Mouse (Mus musculus) mature B cell (primary cell): Measurements from ENCODE around the gene Fubp1.
"Not testable (repeated sequence)": the region's sequence is repeated elsewhere in the genome, so short reads cannot be mapped to it uniquely, and the experiment has no call there.

Experiments used
- in situ Hi-C: fragments of 300-500 bp; cut with MboI; formaldehyde crosslinking; loops from 2 replicates; pipeline ENCODE4 v1.14.3; 2019

Fubp1 gene

DNA sequence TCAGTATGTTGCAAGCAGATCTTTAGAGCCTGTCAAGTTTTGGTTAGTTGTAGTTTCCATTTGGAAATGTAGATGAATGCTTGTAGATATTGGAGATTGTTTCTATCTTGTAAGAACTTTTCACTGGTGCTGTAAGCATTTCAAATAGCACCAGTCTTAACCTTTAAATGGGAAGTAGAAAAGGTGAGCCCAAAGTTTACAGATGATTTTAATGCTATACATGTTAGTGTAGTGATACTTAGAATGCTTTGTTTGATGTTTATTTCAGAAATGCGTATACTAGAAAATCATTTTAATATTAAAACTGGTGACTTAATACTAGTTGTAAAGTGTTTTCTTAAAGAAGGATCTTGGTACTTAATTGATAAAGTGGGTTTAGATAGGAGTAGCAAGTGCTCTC, 25.6 kb downstream of the Fubp1 start:
- in situ Hi-C loops = no loop called here

DNA sequence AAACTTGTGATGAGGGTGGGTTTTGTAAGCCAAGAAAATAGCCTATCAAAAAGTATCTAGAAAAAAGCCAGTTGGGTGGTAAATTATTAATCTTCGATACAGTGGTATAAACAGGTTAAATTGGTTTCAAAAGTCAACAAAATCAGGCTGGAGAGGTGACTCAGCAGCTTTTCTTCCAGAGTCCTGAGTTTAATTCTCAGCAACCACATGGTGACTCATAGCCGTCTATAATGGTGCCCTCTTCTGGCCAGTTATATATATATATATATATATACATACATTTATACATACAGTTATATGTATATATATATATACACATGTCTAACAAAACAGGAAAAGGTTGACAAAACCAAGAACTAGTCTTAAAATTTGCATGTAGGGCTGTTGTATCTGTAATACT, 28.6 kb downstream of the Fubp1 start:
- in situ Hi-C loops = no loop called here

DNA sequence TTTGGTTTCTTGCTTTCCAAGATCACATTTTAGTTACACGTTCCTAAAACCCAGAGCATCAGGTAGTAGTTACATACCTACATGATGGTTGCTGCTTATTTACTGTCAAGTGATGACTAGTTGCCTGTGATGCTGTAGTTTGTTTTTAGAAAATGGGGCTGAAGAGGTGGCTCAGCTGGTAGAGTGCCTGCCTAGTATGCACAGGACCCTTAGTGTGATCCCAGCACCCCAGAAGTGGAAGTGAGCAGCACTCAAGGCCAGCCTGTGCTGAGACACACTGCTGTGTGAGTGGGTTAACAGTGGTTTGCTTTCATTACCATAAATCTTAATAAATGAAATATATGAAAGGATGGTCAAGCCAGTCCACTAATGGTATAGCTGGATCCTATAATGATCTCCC, 29.4 kb downstream of the Fubp1 start:
- in situ Hi-C loops = no loop called here

DNA sequence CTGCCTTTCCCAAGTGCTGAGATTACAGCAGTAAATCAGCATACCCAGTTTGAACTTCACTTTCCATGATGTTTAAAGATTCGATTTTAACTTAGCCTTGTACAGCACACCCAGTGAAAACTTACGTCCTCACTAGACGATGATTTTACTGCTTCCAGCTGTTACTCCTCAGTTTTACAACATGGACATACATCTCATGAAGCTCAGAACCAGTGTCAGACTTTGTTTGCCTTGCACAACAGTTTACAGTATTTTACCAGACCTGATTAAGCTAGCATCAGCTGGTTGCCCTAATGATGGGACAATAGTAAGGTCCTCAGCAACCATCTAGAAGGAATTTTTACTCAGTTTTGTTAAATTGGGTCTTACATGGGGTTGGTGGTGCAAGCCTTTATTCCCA, 30.9 kb downstream of the Fubp1 start:
- in situ Hi-C loops = no loop called here

DNA sequence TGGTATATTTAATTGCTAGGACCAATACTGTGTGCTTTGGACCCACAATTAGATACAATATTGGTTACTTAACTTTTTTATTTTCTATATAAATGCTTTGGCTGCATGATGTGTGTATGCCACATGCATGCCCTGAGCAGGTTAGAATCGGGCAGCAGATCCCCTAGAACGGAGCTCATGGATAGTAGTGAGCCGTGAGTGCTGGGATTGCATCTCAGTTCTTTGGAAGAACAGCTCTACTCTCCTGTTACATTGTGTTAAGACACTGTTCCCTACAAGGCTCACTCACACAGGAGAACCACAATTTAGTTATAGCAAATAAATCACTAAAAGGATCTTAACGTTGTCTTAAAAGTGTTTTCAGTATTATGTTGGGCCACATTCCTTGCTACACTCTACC, 33.1 kb downstream of the Fubp1 start:
- in situ Hi-C loops = no loop called here

DNA sequence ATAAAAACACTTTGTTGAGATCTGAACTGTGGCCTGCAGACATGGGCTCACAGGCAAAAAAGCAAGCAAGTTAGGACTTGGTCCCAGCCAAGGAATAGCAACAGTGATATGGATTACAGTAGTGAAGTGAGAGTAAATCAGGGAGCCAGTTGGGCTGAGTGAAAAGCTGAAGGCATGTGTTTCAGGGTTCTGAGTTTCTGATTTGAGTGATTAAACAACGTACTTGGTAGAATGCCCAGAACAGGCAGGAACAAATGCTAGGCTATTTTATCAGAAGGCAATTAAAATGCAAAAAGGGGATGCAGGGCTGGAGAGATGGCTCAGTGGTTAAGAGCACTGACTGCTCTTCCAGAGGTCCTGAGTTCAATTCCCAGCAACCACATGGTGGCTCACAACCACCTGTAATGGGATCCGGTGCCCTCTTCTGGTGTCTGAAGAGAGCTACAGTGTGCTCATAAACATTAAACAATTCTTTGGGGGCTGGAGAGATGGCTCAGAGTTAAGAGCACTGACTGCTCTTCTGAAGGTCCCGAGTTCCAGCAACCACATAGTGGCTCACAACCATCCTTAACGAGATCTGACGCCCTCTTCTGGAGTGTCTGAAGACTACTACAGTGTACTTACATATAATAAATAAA, 35.2 kb downstream of the Fubp1 start:
- in situ Hi-C loops = no loop called here

DNA sequence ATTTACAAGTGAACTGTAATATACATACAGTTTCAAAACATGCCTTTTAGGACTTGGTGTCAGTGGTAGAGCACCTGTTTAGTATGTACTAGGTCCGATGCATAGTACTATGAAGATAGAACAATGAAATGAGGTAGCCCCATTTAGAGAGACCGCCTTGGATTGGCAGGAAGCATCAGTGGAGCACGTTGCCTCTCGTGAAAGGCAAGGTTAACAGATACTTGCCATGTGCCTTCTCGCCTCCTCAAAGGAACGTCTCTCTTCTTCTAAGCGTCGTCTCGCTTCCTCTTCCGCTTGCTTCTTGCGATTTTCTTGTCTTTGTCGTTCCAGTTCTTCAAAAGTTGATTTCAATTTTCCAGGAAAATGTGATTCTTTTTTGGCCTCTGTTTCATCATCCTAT, 37.5 kb downstream of the Fubp1 start:
- in situ Hi-C loops = no loop called here

DNA sequence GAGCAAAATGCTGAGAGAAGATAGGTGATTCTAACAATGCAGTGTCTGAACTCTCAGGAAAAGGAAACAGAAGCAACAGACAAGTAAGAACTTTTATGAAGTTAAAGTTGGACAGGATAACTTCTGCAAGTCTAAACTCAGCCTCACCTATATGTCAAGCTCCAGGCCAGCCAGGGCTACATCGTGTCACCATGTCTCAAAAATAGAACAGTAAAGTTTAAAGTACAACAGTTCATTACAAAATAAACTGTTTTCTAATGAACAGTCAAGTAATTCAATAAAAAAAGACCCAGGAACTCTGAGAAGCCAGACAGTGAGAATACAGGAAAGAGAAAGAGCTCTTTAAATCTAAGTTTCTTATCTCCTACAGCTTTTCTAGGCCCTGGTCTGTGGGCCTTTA, 40.3 kb downstream of the Fubp1 start:
- in situ Hi-C loops = no loop called here

DNA sequence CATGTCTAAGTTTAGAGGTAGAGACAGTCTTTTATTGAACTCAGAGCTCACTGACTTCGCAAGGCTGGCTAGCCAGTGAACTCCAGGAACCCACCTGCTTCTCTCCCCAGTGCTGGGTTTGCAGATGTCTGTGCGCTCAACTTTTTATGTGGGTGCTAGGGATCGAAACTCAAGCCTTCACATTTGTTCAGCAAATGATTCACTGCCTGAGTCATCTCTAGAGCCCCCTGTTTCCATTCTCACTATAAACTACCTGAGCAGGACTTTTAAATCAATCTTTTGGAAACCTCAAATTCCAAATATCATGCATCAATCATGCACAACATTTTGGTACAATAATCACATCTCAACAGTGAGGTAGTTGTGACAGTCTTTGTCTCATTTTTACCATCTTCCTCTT, 47.3 kb downstream of the Fubp1 start:
- in situ Hi-C loops = no loop called here

DNA sequence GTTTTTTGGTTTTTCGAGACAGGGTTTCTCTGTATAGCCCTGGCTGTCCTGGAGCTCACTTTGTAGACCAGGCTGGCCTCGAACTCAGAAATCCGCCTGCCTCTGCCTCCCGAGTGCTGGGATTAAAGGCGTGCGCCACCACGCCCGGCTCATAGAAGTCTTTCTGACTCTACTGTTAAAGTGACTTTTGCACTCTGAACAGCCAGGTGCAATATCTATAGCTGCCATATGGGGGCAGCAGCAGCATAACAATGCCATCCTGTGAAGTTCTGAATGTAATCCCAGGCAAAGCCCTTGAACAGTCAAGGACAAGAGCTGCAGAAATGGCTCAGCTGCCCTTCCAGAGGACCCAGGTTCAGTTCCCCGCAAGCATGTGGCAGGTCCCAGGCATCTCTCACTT, 49.2 kb downstream of the Fubp1 start:
- in situ Hi-C loops = not testable (repeated sequence)

DNA sequence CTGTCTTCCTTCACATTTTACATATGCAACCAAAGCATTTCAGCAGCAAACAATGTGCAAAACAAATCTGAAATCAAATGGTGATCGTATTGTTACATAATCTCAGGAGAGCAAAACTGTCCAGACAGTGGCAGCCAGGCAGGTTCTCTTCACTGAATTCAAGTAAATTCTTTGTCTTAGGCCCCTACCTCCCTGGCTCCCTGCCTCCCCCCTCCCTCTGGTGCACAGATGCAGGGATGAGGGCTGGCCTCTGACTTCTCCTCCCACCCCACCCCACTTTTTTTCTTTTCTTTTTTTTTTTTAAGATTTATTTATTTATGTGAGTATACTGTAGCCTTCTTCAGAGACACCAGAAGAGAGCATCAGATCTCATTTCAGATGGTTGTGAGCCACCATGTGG, 50.1 kb downstream of the Fubp1 start:
- in situ Hi-C loops = no loop called here

DNA sequence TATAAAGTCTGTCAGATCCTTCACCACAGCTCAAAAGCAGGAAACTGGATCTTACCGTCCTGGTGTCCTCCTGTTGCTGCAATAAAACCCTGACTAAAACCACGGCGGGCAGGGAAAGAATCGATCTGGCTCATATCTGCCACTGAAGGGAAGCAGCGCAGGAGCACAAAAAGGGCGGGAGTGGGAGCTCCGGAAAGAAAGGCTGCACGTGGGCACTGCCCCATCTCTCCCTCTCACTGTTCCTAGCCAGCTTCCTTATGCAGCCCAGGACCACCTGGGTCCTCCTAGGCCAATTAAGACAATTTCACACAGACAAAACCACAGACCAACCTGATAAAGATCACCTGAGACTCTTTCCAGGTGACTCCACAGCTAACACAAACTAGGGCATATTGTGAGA, 51.2 kb downstream of the Fubp1 start:
- in situ Hi-C loops = no loop called here

DNA sequence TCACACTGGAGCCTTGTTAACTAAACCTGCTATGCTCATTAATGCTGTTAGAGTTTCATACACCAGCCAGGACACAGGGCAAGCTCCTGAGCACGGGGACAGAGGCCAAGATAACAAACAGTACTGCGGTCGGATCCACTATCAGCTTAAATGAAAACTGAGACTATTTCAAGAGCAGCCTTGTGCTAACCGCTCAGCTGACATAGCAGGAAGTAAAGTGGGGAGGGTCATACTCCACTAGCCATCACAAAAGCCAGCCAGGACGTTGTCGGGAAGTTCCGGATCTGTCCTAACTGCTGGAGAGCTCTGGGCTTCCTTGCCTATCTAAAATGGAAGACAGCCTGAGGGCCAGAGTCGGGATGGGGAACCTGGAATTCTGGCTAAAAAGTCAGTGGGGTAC, 51.7 kb downstream of the Fubp1 start:
- in situ Hi-C loops = no loop called here

DNA sequence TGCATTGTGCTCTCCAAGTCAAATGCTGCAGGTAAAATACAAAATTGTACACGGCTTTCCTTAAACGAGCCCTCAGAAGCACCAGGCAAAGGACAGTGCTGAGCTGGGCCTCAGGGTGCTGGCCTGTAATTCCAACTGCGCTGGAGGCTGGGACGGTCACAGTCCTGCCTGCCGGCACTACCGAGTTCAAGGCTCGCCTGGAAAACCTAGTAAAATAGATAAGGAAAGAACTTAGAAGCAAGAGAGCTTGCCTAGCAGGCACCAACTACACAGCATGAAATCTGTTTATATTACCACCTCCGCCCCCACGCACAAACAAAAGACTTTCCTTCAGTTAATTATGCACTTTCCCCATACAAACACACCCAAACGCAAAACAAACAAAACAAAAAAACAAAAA, 54.2 kb downstream of the Fubp1 start:
- in situ Hi-C loops = no loop called here

DNA sequence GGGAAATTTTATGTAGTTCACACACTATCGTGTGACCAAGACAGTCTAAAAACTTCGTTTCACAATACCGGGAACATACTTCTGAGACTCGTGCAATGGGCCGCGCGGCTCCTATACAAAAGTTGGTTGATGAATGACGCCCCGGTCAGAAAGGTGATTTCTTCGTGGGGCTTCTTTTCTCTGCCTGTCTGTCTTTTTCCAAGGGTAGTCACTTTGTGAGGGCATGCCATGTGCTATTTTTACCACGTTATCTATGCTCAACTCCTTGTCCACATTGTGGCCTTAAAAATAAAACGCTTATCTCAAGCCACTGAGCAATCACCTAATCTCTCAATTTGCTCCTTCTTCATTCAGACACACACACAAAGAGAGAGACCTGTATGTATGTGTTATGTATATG, 54.6 kb downstream of the Fubp1 start:
- in situ Hi-C loops = no loop called here

DNA sequence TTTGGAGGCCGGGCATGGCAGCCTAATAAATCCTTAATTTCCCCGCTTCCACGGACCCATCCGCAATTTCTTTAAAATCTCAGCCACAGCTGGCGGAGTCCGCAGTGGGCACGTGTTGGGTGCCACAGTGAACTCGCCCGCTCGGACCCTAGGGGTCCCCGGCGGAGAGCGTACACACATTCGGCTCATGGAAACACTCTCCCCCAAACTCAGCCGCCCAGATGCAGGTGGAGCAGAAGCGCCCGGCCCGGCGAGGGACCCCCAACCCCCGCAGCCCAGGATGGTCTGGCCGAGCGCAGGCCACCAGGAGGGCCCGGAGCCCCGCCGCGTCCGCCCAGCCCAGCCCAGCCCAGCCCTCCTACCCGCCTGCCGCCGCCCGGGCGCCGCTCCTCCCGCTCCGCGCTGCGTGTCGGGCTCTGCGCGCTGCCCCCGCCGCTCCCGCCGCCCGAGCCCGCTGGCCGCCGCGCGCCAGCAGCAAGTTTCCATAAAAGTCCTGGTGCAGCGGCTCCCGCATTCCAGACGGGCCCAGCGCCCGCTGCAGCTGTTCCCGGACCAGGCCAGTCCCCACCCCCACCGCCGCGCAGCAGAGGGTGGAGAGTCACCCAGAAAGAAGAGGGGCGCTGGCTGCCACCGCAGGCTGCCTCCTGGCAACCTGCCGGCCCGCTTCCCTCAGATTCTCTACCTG, 55.3 kb downstream of the Fubp1 start:
- in situ Hi-C loops = no loop called here

DNA sequence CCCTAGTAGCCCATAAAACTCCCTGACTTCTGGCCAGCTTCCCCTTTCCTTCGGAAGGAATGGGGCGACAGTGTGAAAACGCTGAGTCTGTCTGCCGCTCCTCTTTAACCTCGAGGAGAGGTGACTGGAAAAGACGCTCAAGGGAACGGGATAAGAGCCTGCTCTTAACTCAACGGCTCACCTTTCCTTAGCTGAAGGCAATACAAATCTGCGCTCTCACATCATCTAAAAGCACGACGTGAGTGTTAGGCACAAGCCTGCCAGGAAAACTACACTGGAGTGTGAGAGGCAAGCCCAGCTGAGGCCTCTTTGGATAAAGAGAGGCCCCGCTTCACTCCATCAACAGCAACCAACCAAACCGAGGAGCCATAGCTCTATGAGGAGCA, 55.8 kb downstream of the Fubp1 start, which contains the start of gene Nexn:
Gene Nexn, minus strand, starts transcription at position 315 of the 386 bp plus-strand sequence.
- in situ Hi-C loops = no loop called here

DNA sequence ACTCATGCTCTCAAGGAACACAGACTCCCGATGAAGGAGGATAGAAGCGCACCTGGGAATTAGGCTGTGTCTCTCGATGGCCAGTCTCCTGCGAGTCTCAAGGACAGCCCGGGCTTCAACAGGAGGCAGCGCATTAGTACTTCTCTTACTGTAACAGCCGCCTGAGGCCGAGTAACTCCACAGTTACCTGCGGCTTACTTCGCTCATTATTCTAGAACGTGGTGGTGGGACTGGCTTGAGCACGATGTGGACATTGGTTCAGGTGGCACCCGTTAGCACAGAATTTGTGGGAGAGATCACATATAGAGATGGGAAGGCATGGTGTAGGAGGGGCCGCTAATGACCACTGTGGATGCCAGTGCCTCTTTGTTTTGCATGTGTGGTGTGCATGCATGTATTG, 57.9 kb downstream of the Fubp1 start:
- in situ Hi-C loops = no loop called here

DNA sequence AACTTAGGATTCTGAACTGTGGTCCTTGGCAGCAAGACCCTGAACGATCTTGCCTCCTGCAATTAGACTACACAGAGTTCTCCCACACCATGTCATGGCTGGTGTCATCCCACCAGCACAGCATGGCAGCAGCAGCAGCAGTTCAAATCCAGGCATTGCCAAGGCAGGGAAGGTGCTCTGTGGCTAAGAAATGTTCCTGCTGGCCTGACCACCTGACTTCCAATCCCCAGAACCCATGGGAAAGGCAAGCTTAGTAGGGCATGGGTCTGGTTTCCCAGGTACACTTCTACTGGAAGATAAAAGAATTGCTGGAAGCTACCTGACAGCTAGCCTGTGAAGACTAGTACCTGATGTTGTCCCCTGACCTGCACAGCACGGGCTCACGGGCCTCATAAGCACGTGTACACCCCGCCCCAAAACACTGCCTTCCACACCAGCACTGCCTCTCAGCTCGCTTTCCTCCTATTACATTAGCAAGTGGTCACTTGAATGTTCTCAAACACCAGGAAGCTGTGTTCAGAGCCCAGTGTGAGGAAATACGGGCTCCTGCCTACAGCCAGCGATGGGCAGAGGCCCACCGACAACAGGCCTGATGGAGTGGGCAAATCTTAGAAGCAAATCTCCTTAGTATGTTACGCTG, 61.0 kb downstream of the Fubp1 start:
- in situ Hi-C loops = no loop called here

DNA sequence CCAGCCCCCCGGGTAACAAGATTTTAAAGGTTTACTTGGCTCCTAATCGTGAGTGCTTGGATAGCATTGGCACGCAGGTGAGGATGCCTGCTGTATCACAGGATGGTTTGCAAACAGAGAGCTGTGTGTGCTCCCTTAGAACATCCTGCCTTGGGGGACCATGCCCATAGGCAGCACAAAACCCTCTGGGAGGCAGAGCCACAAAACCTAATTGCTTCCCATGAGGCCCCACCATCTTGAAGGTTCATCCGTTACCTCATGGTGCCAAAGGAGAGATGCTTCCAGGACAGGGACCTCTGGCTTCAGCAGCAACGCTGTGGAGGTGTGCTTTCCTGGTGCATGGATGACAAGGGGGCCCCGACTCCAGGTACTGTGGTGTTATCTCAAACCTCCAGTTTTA, 61.7 kb downstream of the Fubp1 start:
- in situ Hi-C loops = no loop called here

DNA sequence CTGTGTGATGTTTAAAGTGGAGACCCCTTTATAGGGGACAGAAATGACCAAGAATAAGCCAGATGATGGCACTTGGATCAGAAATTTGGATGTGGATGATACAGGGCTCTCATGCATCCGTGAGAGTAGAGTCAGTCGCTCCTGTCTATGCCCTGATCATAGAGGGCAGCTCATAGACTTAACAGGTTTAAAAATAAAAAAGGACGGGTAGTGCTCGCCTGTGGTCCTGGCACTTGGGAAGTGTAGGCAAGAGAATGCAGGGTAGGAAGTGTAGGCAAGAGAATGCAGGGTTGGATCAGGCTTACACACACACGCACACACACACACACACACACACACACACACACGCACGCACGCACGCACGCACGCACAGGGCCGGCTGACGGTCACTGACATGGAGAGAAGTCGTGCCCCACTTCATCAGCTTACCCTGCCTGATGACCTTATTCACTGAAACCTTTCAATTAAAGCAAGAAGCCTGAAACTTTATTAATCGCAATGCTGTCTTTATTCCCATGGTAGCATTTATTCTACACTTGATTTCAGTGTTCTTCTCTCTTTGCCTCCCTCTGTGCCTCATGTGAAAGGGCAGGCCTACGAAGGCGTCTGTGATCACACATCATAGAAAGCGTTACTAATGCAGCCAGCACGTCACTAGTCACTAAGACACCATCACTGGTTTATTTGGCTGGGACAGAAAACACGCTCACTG, 62.9 kb downstream of the Fubp1 start:
- in situ Hi-C loops = no loop called here

DNA sequence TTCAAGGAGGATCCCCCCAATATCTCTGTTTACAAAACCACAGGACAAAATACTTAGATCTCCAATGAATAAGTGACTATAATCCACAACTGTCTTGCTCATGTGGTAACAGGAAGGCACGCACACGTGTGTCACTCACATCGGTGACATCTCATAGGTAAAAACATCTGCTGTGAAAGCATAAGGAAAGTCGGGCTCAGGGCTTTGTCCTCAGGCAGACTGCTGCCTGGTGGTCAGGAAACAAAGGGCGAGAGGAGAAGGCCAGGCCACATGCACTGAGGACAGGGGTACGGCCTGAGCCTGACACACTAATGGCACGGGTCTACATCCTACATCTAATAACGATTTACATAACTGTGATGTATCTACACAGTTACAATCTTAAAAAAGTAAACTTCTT, 64.8 kb downstream of the Fubp1 start:
- in situ Hi-C loops = no loop called here

DNA sequence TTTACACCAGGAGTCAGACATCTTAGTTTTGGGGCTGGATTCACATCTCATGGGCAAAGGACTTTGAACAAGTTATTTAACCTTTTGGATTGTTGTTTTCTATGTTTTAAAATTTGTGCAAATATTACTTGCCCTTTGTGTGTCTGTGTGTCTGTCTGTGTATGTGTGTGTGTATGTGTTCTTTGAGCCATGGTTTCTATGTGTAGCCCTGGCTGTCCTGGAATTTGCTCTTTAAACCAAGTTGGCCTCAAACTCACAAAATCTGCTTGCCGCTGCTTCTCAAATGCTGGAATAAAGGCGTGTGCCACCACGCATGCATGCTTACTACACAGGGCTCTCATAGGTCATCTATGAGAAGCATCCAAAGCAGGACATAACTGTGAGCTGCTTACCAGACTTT, 66.7 kb downstream of the Fubp1 start:
- in situ Hi-C loops = no loop called here
